Mouse (Mus musculus) liver, embryonic 12.5 days (tissue): Measurements from ENCODE around the gene Susd1. TPM values are rescaled to one million over a fixed set of nuclear protein-coding genes. Genes with fewer than 3 reads are reported as not detected.

Source experiments
- ATAC-seq: fragments of 200-750 bp; cut with Nextera tagmentation; 2 replicates; pipeline ENCODE4 v1.8.0; 2017; ENCODE audit warnings: moderate number of reproducible peaks, mild to moderate bottlenecking, moderate library complexity
- H3K27ac ChIP-seq: fragments of 300-500 bp; sonication (generic); 2 replicates; pipeline ENCODE4 v1.5.1; 2016; ENCODE audit warnings: mild to moderate bottlenecking
- H3K27me3 ChIP-seq: fragments of 300-500 bp; sonication (generic); replicated peaks from 2 replicates; pipeline ENCODE4 v1.6.1; 2016; ENCODE audit warnings: mild to moderate bottlenecking, moderate library complexity
- H3K36me3 ChIP-seq: fragments of 300-500 bp; sonication (generic); 2 replicates; pipeline ENCODE4 v1.6.1; 2016; ENCODE audit warnings: mild to moderate bottlenecking, moderate library complexity
- H3K4me1 ChIP-seq: fragments of 300-500 bp; sonication (generic); 2 replicates; pipeline ENCODE4 v1.6.1; 2016
- H3K4me2 ChIP-seq: fragments of 300-500 bp; sonication (generic); 2 replicates; pipeline ENCODE4 v1.6.1; 2016; ENCODE audit warnings: mild to moderate bottlenecking, moderate library complexity
- H3K4me3 ChIP-seq: fragments of 300-500 bp; sonication (generic); 2 replicates; pipeline ENCODE4 v1.5.1; 2016; ENCODE audit warnings: mild to moderate bottlenecking, moderate library complexity
- H3K9ac ChIP-seq: fragments of 300-500 bp; sonication (generic); 2 replicates; pipeline ENCODE4 v1.6.1; 2016; ENCODE audit warnings: mild to moderate bottlenecking, moderate library complexity
- H3K9me3 ChIP-seq: fragments of 300-500 bp; sonication (generic); replicated peaks from 2 replicates; pipeline ENCODE4 v1.6.1; 2016; ENCODE audit warnings: mild to moderate bottlenecking, moderate library complexity
- WGBS: fragments of 180-500 bp; shearing (Covaris S2); methylation state at CpG from one replicate; pipeline ENCODE4 v1.1.7; 2016; ENCODE audit not compliant: insufficient replicate concordance; 5-methylcytosine and 5-hydroxymethylcytosine counted together
- polyA plus RNA-seq: library from polyadenylated mRNA; unstranded; fragments of >200 nt; fragmentation: Nextera tagmentation; extraction: Ambion mirVana; gene quantifications from 2 replicates; pipeline ENCODE4 v1.2.1, GENCODE M21; 2016

Gene Susd1
- polyA plus RNA-seq, 1 experiment from 2014 or later = 16.1 TPM

DNA sequence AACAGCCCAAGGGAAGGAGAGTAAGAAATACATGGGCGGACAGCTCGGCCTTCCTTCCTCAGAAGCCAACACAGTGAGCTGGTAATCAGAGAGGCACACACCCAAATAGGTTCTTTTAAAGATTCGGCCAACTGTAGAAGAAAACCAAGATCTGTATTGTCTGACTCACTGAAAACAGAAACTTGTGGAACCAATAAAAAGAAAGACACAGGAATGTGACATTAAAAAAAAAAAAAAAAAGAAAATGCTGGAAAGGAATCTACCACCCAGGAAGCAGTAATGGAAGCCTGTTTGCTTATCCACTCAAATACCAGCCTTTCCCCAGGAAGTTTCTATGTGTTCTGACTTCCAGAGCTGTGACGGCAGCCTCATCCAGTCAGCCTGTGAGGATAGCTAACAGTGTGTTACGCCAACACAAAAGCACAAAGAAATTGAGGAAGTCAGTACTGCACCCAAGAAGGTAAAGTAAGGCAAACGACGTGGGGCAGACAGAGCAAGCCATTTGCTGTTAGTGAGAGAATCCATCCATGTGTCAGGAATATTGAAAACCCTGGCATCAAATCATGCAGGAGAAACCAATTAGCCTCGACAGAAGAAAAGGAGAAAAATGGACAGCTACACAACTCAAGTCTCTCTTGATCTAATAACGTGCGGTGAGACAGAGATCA lies 64.0 kb downstream of the Susd1 start:
- WGBS = 75% methylated on average over 10 of the region's 10 CpGs
- no peaks in the 10 kb centered on the region for H3K27me3 ChIP-seq
- H3K36me3 ChIP-seq = peaks cover 81% of the 10 kb centered on the region
- H3K4me1 ChIP-seq = no peaks in the 10 kb centered on the region
- H3K4me3 ChIP-seq = no peak overlapping the region
- H3K27ac ChIP-seq = no peak overlapping the region
- no peak for ATAC-seq
- H3K4me2 ChIP-seq = no peak overlapping the region
- H3K9me3 ChIP-seq = no peaks in the 10 kb centered on the region
- H3K9ac ChIP-seq = no peak overlapping the region

DNA sequence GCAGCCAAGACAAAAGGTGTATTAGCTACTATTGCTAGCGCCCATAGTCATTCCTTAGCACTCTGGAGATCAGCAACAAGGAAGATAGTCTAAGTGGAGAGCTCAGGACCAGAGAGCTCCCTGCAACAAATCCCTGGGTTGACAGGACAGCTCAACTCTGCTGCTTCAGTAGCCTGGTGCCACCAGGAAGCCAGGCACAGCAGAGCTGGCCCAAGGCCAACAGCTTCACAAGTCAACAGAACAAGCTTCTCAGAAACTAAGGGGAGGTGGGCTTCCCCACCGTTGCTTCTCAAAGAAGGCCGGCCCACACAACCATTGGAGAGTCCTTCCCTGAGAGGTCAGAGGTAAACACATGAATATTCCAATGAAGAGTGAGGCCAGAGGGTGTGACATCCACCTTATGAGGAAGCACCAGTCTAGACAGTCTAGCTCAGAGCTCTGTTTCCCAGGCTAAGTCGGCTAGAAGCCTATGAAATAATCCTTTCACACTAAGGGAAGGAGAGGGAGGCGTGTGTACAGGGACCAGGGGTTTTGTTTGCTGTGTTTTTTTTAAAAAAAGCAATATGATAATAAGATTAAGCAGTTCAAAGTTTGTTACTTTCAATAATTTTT lies 65.8 kb downstream of the Susd1 start:
- no peaks in the 10 kb centered on the region for H3K9me3 ChIP-seq
- no peak overlapping the region for H3K4me3 ChIP-seq
- no peak for ATAC-seq
- H3K27me3 ChIP-seq = no peaks in the 10 kb centered on the region
- H3K4me2 ChIP-seq = no peak overlapping the region
- 81% methylated on average over 5 of the region's 5 CpGs for WGBS
- H3K4me1 ChIP-seq = no peaks in the 10 kb centered on the region
- no peak overlapping the region for H3K9ac ChIP-seq
- H3K27ac ChIP-seq = no peak overlapping the region
- peaks cover 81% of the 10 kb centered on the region for H3K36me3 ChIP-seq

DNA sequence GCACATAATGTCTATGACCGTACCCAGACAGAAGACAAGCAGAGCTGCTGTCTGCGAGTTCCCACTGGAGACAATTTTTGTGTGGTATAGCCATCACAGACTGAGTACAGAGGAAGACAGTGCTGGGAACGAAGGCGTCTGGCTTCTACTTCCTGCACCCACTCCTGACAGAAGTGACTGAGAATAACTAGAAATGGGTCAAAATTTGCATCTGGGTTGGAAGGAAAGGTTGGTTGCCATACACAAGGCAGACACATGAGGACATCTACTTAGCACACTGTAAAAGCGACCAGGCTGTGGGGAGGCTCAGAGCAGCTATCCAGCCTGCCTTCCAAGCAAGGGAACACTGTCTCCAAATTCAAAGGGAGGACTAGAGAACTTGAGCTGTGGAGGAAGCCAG lies 66.5 kb downstream of the Susd1 start:
- Histone ChIP-seq H3K9ac (no peak overlapping the region), H3K4me1 (no peaks in the 10 kb centered on the region), H3K4me3 (no peak overlapping the region), H3K4me2 (no peak overlapping the region), H3K36me3 (peaks cover 82% of the 10 kb centered on the region), H3K27ac (no peak overlapping the region), H3K27me3 (no peaks in the 10 kb centered on the region), H3K9me3 (no peaks in the 10 kb centered on the region)
- ATAC-seq = no peak
- WGBS = 84% methylated on average over 5 of the region's 5 CpGs

DNA sequence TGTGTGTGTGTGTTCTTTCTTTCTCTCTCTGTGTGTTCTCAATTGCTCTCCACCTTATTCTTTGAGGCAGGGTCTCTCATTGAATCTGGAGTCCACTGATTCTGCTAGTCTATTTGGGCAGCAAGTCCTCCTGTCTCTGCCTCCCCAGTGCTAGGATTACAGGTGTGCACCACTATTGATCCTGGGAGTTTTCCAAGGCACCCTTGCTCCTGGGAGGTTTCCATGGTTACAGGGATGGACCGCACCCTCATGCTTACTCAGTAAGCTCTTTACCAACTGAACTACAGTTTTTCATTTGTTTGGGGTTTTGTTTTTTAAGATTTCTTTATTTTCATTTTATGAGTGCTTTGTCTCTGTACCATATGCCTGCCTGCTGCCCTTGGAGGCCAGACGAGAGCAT lies 68.5 kb downstream of the Susd1 start:
- Histone ChIP-seq H3K27ac (no peak overlapping the region), H3K9ac (no peak overlapping the region), H3K9me3 (no peaks in the 10 kb centered on the region), H3K4me1 (peaks cover 5% of the 10 kb centered on the region; the same call in 1 of the 2 replicates), H3K27me3 (no peaks in the 10 kb centered on the region), H3K4me3 (no peak overlapping the region), H3K4me2 (no peak overlapping the region), H3K36me3 (peaks cover 82% of the 10 kb centered on the region)
- no peak for ATAC-seq
- 85% methylated on average over 2 of the region's 2 CpGs for WGBS

DNA sequence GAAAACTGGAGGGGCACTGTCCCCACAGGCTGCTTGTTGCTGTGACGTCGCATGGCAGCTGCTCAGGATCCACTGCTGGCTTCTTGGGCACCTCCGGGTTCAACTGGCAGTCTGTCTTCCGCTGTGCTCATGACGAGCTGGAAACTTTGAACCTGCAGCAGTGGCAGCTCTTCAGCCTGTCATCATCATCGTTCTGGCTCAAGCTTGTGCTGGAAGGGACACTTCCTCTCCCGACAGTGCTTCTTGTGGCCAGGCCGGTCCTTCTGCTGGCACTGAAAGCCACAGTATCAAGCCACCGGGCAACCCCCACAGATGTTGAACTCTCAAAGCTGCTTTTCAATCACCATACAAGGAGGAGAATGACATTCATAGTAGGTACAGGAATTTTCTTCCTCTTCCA lies 70.3 kb downstream of the Susd1 start:
- WGBS = 72% methylated on average over 9 of the region's 9 CpGs
- peaks cover 80% of the 10 kb centered on the region for H3K36me3 ChIP-seq
- H3K4me1 ChIP-seq = peaks cover 24% of the 10 kb centered on the region
- no peak overlapping the region for H3K4me2 ChIP-seq
- no peak overlapping the region for H3K27ac ChIP-seq
- no peaks in the 10 kb centered on the region for H3K9me3 ChIP-seq
- no peak for ATAC-seq
- H3K9ac ChIP-seq = no peak overlapping the region
- no peaks in the 10 kb centered on the region for H3K27me3 ChIP-seq
- H3K4me3 ChIP-seq = no peak overlapping the region

DNA sequence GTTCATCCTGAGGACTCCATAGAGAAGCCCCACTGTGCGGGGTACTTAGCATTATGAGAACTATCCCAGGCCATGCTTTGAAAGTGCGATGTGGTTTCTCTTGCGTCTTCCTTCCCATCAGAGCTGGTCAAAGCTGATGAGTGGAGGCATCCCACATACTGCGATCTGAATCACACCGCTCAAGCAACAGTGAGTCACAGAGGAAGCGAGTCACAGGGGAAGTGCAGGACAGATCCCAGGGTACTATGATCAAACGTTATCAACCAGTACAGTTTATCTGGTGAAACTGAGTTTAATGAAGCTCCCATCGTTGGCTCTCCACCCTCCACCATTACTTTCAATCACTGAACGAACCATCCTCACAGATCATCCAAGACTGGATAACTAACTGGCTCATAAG lies 72.2 kb downstream of the Susd1 start:
- WGBS = 62% methylated on average over 9 of the region's 9 CpGs
- no peak for ATAC-seq
- Histone ChIP-seq H3K27ac (no peak overlapping the region), H3K4me3 (no peak overlapping the region), H3K9ac (no peak overlapping the region), H3K4me1 (peaks cover 28% of the 10 kb centered on the region), H3K27me3 (no peaks in the 10 kb centered on the region), H3K4me2 (no peak overlapping the region), H3K9me3 (no peaks in the 10 kb centered on the region), H3K36me3 (peaks cover 67% of the 10 kb centered on the region)

DNA sequence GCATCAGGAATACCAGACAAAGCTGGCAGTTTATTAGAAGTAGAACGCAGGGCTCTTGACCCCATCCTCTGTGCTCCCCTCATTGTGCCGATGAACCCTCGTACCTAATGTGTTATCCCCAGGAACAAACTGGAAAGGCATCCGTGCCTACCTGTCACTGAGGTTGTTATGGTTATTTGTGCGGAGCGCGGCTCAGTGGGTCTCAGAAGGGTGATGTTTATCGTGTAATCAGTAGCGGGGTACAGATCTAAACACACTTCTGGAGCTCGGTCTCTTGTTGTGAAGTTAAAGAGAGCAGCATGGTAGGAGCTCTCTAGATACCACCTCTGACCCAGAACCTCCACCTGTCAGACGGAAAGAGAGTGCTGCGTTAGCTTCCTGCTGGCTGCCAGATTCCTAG lies 72.9 kb downstream of the Susd1 start:
- no peak for ATAC-seq

DNA sequence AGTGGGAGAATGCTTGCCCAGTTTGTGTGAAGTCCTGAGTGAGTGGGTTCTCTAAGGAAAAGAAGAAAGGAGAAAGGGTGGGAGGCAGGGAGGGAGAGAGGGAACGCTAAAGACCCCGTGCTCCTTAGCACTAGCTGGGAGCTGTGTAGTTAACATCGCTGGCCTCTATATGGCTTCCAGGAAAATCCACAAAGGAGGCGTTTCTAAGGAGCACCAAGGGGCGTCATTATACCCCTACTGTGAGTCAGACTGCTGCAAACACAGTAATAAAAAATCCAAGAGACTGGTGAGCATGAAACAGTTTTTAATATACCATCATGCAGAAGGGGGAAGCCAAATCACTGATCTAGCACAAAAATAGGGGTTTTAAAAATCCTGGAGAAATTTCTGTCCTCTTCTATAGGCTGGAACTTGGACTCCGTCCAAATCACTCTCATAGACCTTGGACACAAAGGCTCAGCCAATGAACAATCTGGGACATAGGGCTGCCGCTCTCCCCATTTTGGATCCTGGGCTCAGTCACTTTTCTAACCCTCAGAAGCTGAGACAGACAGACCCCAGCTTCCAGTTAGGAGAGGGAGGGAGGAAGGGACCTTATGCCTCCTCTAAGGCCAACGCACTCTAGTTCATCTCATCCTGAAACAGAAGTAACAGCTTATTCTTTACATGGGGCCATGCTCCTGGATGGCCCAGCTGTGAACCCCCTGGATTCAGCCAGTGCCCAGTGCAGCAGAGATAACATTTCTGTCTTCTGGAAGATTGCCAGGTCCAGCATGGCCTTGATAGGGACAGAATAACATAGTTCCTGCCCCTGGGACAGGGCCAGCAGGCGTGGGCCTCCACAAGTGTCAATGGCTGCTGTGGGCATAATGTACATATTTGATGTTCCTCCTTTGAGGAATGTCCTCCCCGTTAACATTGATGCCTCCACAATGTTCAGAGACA lies 73.9 kb downstream of the Susd1 start:
- Histone ChIP-seq H3K9ac (no peak overlapping the region; the same call in 1 of the 2 replicates), H3K36me3 (peaks cover 57% of the 10 kb centered on the region), H3K27ac (peak overlapping the region; percentile 43; the same call in 1 of the 2 replicates), H3K27me3 (no peaks in the 10 kb centered on the region), H3K4me3 (no peak overlapping the region), H3K4me1 (peaks cover 28% of the 10 kb centered on the region), H3K4me2 (no peak overlapping the region), H3K9me3 (no peaks in the 10 kb centered on the region)
- 75% methylated on average over 10 of the region's 10 CpGs for WGBS
- no peak for ATAC-seq

More for the DNA sequence above, 72.9 kb downstream of the Susd1 start:
- peaks cover 28% of the 10 kb centered on the region for H3K4me1 ChIP-seq
- H3K9ac ChIP-seq = no peak overlapping the region
- H3K4me2 ChIP-seq = no peak overlapping the region
- H3K27me3 ChIP-seq = no peaks in the 10 kb centered on the region
- H3K36me3 ChIP-seq = peaks cover 63% of the 10 kb centered on the region
- WGBS = 89% methylated on average over 12 of the region's 12 CpGs
- no peak overlapping the region for H3K27ac ChIP-seq
- H3K4me3 ChIP-seq = no peak overlapping the region
- no peaks in the 10 kb centered on the region for H3K9me3 ChIP-seq

DNA sequence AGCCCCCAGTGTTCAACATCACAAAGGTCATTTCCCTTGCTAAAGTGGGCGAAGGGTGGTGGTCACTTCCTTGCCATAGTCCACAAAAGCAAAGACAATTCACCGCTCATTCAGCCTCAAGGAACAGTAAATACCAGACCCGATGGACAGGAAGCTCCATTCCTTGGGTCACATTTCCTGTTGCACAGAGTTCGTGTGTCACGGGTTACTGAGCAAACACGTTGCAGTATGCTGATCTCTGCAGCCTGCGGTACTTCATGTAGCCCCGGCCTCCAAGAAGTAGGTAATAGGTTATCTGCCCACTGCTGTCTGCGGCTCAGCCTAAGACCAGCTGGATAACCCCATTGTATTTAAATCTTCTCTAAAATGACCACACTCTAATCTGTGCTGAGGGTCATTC lies 75.4 kb downstream of the Susd1 start:
- H3K36me3 ChIP-seq = peaks cover 52% of the 10 kb centered on the region
- 51% methylated on average over 9 of the region's 9 CpGs for WGBS
- no peaks in the 10 kb centered on the region for H3K27me3 ChIP-seq
- peak; percentile 37 for ATAC-seq
- H3K27ac ChIP-seq = peak overlapping the region; percentile 43; the same call in 1 of the 2 replicates
- no peaks in the 10 kb centered on the region for H3K9me3 ChIP-seq
- no peak overlapping the region for H3K9ac ChIP-seq
- H3K4me3 ChIP-seq = no peak overlapping the region
- H3K4me1 ChIP-seq = peaks cover 37% of the 10 kb centered on the region
- no peak overlapping the region for H3K4me2 ChIP-seq

DNA sequence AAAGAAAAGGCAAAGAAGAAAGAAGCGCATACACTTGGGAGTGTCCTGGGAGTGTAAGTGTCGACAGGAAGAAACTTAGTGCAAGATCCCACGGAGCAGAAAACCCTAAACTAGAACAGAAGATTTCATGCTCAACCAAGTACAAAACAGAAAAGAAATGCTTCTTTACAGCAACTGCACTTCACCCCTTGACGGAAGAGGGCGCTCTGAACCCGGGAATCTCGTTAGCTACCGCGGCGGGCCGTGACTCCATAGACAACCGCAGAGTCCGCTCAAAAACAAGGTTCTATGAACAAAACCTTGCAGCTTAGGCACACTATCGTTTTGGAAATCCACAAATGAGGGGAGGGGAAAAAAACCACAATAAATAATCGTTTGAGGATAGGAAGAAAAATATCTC lies 77.7 kb downstream of the Susd1 start:
- Histone ChIP-seq H3K4me1 (peaks cover 34% of the 10 kb centered on the region), H3K27me3 (no peaks in the 10 kb centered on the region), H3K36me3 (peaks cover 59% of the 10 kb centered on the region), H3K27ac (no peak overlapping the region), H3K4me2 (peak overlapping the region; percentile 28; the same call in 1 of the 2 replicates), H3K9me3 (no peaks in the 10 kb centered on the region), H3K4me3 (no peak overlapping the region), H3K9ac (no peak overlapping the region)
- no peak for ATAC-seq
- WGBS = 14% methylated on average over 15 of the region's 15 CpGs

DNA sequence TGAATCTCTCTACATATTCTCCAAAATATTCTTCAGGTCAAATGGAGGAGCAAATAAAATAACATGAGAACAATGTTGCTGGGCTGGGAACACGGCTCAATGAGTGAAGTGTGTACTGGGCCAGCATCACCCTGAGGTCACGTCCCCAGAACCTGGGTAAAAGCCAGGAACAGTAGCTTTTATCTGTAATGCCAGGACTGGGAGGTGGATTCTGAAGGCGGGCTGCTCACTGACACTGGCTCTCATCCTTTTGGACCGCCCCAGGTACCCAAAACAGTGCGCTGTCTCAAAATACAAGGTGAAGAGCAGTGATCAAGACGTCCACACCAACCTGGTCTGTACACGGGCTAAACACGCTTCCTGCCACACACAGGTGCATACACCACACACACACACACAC lies 78.5 kb downstream of the Susd1 start:
- Histone ChIP-seq H3K9me3 (no peaks in the 10 kb centered on the region), H3K27me3 (no peaks in the 10 kb centered on the region), H3K4me1 (peaks cover 31% of the 10 kb centered on the region), H3K4me3 (no peak overlapping the region), H3K36me3 (peaks cover 59% of the 10 kb centered on the region), H3K4me2 (no peak overlapping the region), H3K27ac (no peak overlapping the region), H3K9ac (no peak overlapping the region)
- ATAC-seq = no peak
- 83% methylated on average over 8 of the region's 8 CpGs for WGBS

DNA sequence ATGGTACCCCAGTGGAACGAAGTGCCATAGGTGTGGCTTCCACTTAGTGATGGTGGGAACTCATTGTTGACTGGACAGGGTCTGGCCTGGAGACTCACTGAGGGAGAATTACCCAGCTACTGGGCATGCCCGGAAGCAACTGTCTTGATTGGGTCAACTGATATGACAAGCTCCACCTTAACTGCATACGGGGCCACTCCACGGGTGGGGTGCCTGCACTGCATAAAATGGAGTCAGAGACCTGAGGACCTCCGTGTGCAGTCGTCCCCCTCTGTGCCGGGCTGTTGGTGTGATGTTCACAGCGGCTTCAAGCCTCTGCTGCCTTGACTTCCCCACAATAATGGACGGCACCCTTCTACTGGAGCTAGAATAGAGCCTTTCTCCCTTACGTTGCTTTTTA lies 79.5 kb downstream of the Susd1 start:
- H3K9me3 ChIP-seq = no peaks in the 10 kb centered on the region
- no peaks in the 10 kb centered on the region for H3K27me3 ChIP-seq
- H3K4me3 ChIP-seq = no peak overlapping the region
- peaks cover 22% of the 10 kb centered on the region for H3K4me1 ChIP-seq
- peaks cover 62% of the 10 kb centered on the region for H3K36me3 ChIP-seq
- no peak overlapping the region for H3K27ac ChIP-seq
- 80% methylated on average over 10 of the region's 10 CpGs for WGBS
- no peak overlapping the region for H3K4me2 ChIP-seq
- no peak for ATAC-seq
- no peak overlapping the region for H3K9ac ChIP-seq
